Mouse (Mus musculus): ENCODE results near the gene Bach2. TPM values are rescaled to one million over a fixed set of nuclear protein-coding genes. Genes with fewer than 3 reads are reported as not detected.

The Bach2 gene
- polyA plus RNA-seq, 1 experiment = 18.7 TPM

DNA sequence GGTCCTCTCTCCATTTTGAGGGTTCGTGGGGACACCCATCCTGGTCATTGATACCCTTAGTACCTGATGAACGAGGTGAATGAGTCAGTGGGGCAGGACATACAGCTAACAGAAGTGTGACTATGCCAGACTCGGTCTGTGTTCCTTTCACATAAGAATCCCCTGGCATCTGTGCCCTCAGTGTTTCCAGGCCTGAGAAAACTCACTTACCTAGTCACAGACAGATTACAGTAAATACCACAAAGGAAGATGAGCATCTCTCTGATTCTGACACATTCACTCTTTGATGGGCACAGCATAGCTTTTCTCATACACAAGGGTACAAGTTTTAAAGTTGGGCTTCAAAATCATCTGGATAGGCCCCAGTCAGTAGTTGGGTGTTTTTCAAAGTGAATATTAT lies 154.6 kb downstream of the Bach2 start:
- Histone ChIP-seq H3K9ac (ENCODE audit: low read depth, poor library complexity, severe bottlenecking) (no peak overlapping the region), H3K9me3 (replicated peaks; ENCODE audit: control insufficient read depth, insufficient read depth, low read length, poor library complexity, severe bottlenecking) (no peaks in the 10 kb centered on the region), H3K27ac (ENCODE audit: insufficient read depth, low read length) (no peak overlapping the region), H3K4me3 (ENCODE audit: low read depth, low read length) (no peak overlapping the region), H3K27me3 (ENCODE audit: control insufficient read depth, insufficient read depth, low read length, poor library complexity, severe bottlenecking) (no peaks in the 10 kb centered on the region), H3K4me1 (ENCODE audit: control insufficient read depth, insufficient read depth, low read length) (no peaks in the 10 kb centered on the region), H3K36me3 (ENCODE audit: control insufficient read depth, insufficient read depth, low read length, poor library complexity, severe bottlenecking) (no peaks in the 10 kb centered on the region)
- no peak for TF ChIP-seq POLR2A (IDR thresholded peaks at IDR 0.05; ENCODE audit: insufficient read depth, low read length)
- no peak for TF ChIP-seq CTCF (IDR thresholded peaks at IDR 0.05; ENCODE audit: low read depth, low read length)
- no peak for TF ChIP-seq EP300 (IDR thresholded peaks at IDR 0.05; ENCODE audit: insufficient read depth, low read depth, low read length)

GRCm38 (mm10) chr4:32393951-32394350 lies 155.3 kb downstream of the Bach2 start:
- Histone ChIP-seq H3K9me3 (replicated peaks; ENCODE audit: control insufficient read depth, insufficient read depth, low read length, poor library complexity, severe bottlenecking) (no peaks in the 10 kb centered on the region), H3K4me3 (ENCODE audit: low read depth, low read length) (no peak overlapping the region), H3K9ac (ENCODE audit: low read depth, poor library complexity, severe bottlenecking) (no peak overlapping the region), H3K4me1 (ENCODE audit: control insufficient read depth, insufficient read depth, low read length) (no peaks in the 10 kb centered on the region), H3K27me3 (ENCODE audit: control insufficient read depth, insufficient read depth, low read length, poor library complexity, severe bottlenecking) (no peaks in the 10 kb centered on the region), H3K27ac (ENCODE audit: insufficient read depth, low read length) (no peak overlapping the region), H3K36me3 (ENCODE audit: control insufficient read depth, insufficient read depth, low read length, poor library complexity, severe bottlenecking) (no peaks in the 10 kb centered on the region)
- TF ChIP-seq POLR2A (IDR thresholded peaks at IDR 0.05; ENCODE audit: insufficient read depth, low read length) (no peak), EP300 (IDR thresholded peaks at IDR 0.05; ENCODE audit: insufficient read depth, low read depth, low read length) (no peak), CTCF (IDR thresholded peaks at IDR 0.05; ENCODE audit: low read depth, low read length) (no peak)

GRCm38 (mm10) chr4:32394850-32395249 lies 156.2 kb downstream of the Bach2 start:
- no peak overlapping the region for H3K27ac ChIP-seq (ENCODE audit: insufficient read depth, low read length)
- no peaks in the 10 kb centered on the region for H3K4me1 ChIP-seq (ENCODE audit: control insufficient read depth, insufficient read depth, low read length)
- no peak overlapping the region for H3K4me3 ChIP-seq (ENCODE audit: low read depth, low read length)

DNA sequence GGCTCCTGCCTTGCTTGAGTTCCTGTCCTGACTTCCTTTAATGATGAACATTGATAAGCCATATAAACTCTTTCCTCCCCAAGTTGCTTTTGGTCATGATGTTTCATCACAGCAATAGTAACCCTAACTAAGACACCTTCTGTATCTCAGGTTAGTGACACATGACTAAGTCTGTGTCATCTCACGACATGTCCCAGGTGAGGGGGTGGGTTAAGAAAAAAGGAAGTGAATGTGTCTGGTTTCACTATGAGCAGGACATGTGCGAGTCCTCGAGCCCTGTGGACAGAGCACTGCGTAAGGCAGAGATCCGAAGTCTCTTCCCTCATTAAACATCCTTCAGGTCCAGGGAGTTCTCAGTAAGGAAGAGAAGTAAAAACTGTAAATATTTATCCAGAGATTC lies 162.9 kb downstream of the Bach2 start:
- Histone ChIP-seq H3K4me1 (ENCODE audit: control insufficient read depth, insufficient read depth, low read length) (no peaks in the 10 kb centered on the region), H3K9me3 (replicated peaks; ENCODE audit: control insufficient read depth, insufficient read depth, low read length, poor library complexity, severe bottlenecking) (no peaks in the 10 kb centered on the region), H3K27me3 (ENCODE audit: control insufficient read depth, insufficient read depth, low read length, poor library complexity, severe bottlenecking) (no peaks in the 10 kb centered on the region), H3K36me3 (ENCODE audit: control insufficient read depth, insufficient read depth, low read length, poor library complexity, severe bottlenecking) (no peaks in the 10 kb centered on the region), H3K27ac (ENCODE audit: insufficient read depth, low read length) (no peak overlapping the region), H3K9ac (ENCODE audit: low read depth, poor library complexity, severe bottlenecking) (no peak overlapping the region), H3K4me3 (ENCODE audit: low read depth, low read length) (no peak overlapping the region)
- TF ChIP-seq EP300 (IDR thresholded peaks at IDR 0.05; ENCODE audit: insufficient read depth, low read depth, low read length) = no peak
- TF ChIP-seq CTCF (IDR thresholded peaks at IDR 0.05; ENCODE audit: low read depth, low read length) = no peak
- TF ChIP-seq POLR2A (IDR thresholded peaks at IDR 0.05; ENCODE audit: insufficient read depth, low read length) = no peak

More at GRCm38 (mm10) chr4:32394850-32395249, 156.2 kb downstream of the Bach2 start:
- H3K9ac ChIP-seq (ENCODE audit: low read depth, poor library complexity, severe bottlenecking) = no peak overlapping the region
- TF ChIP-seq EP300 (IDR thresholded peaks at IDR 0.05; ENCODE audit: insufficient read depth, low read depth, low read length) (no peak), POLR2A (IDR thresholded peaks at IDR 0.05; ENCODE audit: insufficient read depth, low read length) (no peak), CTCF (IDR thresholded peaks at IDR 0.05; ENCODE audit: low read depth, low read length) (no peak)
- H3K36me3 ChIP-seq (ENCODE audit: control insufficient read depth, insufficient read depth, low read length, poor library complexity, severe bottlenecking) = no peaks in the 10 kb centered on the region
- no peaks in the 10 kb centered on the region for H3K9me3 ChIP-seq (replicated peaks; ENCODE audit: control insufficient read depth, insufficient read depth, low read length, poor library complexity, severe bottlenecking)
- H3K27me3 ChIP-seq (ENCODE audit: control insufficient read depth, insufficient read depth, low read length, poor library complexity, severe bottlenecking) = no peaks in the 10 kb centered on the region

DNA sequence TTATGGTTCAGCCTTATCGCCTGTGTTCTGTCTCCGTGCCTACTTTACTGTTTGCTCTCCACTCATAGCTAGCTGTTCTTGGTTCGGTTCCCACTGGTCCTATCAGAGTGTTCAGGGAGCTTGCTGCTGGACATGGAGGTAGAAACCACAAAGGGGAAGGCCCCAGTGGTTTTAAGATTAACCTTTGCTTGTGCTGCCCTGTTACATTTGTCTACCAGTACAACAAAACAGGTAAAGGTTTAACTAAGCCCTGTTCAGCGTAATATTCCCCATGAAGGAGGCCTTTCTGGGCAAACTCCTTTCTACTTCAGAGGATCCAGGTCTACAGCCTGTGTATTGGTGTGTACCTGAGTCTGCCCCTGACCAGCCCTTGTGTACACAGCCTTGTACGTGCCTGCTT lies 164.9 kb downstream of the Bach2 start:
- Histone ChIP-seq H3K36me3 (ENCODE audit: control insufficient read depth, insufficient read depth, low read length, poor library complexity, severe bottlenecking) (no peaks in the 10 kb centered on the region), H3K27me3 (ENCODE audit: control insufficient read depth, insufficient read depth, low read length, poor library complexity, severe bottlenecking) (no peaks in the 10 kb centered on the region), H3K9me3 (replicated peaks; ENCODE audit: control insufficient read depth, insufficient read depth, low read length, poor library complexity, severe bottlenecking) (no peaks in the 10 kb centered on the region), H3K9ac (ENCODE audit: low read depth, poor library complexity, severe bottlenecking) (no peak overlapping the region), H3K4me1 (ENCODE audit: control insufficient read depth, insufficient read depth, low read length) (no peaks in the 10 kb centered on the region), H3K4me3 (ENCODE audit: low read depth, low read length) (no peak overlapping the region), H3K27ac (ENCODE audit: insufficient read depth, low read length) (no peak overlapping the region)
- TF ChIP-seq POLR2A (IDR thresholded peaks at IDR 0.05; ENCODE audit: insufficient read depth, low read length) (no peak), CTCF (IDR thresholded peaks at IDR 0.05; ENCODE audit: low read depth, low read length) (no peak)

DNA sequence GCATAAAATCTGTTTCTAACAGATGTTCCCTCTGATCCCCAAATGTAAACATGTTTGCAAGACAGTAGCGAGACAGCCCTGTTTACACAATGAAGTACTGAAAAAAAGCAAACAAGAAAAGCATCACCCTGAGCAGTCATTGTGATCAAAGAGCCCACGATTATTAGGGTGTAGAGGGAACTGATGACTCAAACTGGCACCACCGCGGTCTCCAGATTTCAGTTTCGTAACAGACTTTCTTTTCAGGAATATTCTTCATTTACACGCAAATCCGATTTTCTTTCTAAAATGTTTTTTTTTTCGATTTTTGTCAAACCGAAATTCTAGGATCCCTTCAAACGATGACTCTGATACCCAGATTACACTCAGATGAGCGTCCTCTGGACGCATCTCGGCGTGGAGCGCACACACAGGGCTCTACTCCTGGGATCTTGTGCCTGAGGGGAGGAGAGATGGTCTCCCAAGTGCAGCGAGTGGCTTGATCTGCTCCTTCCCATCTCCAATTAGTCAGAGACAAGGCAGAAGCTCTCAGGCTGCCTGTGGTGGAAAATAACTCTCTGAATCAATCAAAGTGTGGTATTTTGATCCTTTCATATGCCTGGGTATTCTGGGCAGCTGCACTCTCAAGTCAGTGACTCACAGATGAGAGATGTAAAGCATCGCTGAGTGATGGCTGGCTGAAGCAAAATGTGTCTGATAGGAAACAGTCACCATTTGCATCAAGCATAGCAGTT lies 166.7 kb downstream of the Bach2 start:
- no peaks in the 10 kb centered on the region for H3K9me3 ChIP-seq (replicated peaks; ENCODE audit: control insufficient read depth, insufficient read depth, low read length, poor library complexity, severe bottlenecking)
- H3K27ac ChIP-seq (ENCODE audit: insufficient read depth, low read length) = no peak overlapping the region
- H3K36me3 ChIP-seq (ENCODE audit: control insufficient read depth, insufficient read depth, low read length, poor library complexity, severe bottlenecking) = no peaks in the 10 kb centered on the region
- no peak for TF ChIP-seq CTCF (IDR thresholded peaks at IDR 0.05; ENCODE audit: low read depth, low read length)
- TF ChIP-seq POLR2A (IDR thresholded peaks at IDR 0.05; ENCODE audit: insufficient read depth, low read length) = no peak
- TF ChIP-seq EP300 (IDR thresholded peaks at IDR 0.05; ENCODE audit: insufficient read depth, low read depth, low read length) = no peak
- no peaks in the 10 kb centered on the region for H3K27me3 ChIP-seq (ENCODE audit: control insufficient read depth, insufficient read depth, low read length, poor library complexity, severe bottlenecking)
- H3K4me1 ChIP-seq (ENCODE audit: control insufficient read depth, insufficient read depth, low read length) = no peaks in the 10 kb centered on the region
- no peak overlapping the region for H3K9ac ChIP-seq (ENCODE audit: low read depth, poor library complexity, severe bottlenecking)
- no peak overlapping the region for H3K4me3 ChIP-seq (ENCODE audit: low read depth, low read length)
